Comparison of ENCODE assay signal across 22 mouse cellular contexts in genomic region chr2:80404770-80405169, GRCm38 (mm10). TPM values are rescaled to one million over a fixed set of nuclear protein-coding genes. Genes with fewer than 3 reads are reported as not detected.
DNase-seq lines count a peak whose midpoint lies in the region; ATAC-seq and TF ChIP-seq lines count a peak whose summit lies in the region.
"Had no signal": no experiment of that assay in that cellular context is flagged by ENCODE, and none has a peak within 500 bp of the region (broad histone marks: within the 10 kb centered on the region; RNA-seq: fewer than 3 reads in every experiment).

No protein-coding gene starts in this region.

- intact Hi-C loops in gastrocnemius, adult 2 months (cut with DNase I), result no loop called here

- H3K4me3 ChIP-seq in embryonic facial prominence, embryonic 14.5 days (ENCODE audit: low read depth, low read length), result no peak overlapping the region
- no peak overlapping the region for H3K4me3 ChIP-seq in limb, embryonic 13.5 days
- H3K4me3 ChIP-seq in gastrocnemius, adult 2 months, result no peak overlapping the region
- H3K4me3 ChIP-seq: heart, embryonic 15.5 days; hindbrain, embryonic 15.5 days; liver, embryonic 15.5 days; stomach, embryonic 15.5 days had no signal

- H3K9ac ChIP-seq in embryonic facial prominence, embryonic 14.5 days (ENCODE audit: low read depth, low read length), result no peak overlapping the region
- H3K9ac ChIP-seq in limb, embryonic 13.5 days, result no peak overlapping the region
- H3K9ac ChIP-seq: heart, embryonic 15.5 days; hindbrain, embryonic 15.5 days; liver, embryonic 15.5 days; stomach, embryonic 15.5 days had no signal

- peak; percentile 18; the same call in 1 of the 2 replicates for ATAC-seq in embryonic facial prominence, embryonic 14.5 days (ENCODE audit: low read depth)
- 0 out of 2 replicates have a peak, but pooled peaks have one; percentile 54 for ATAC-seq in limb, embryonic 13.5 days (ENCODE audit: low FRiP score, low read depth)
- ATAC-seq: activated CD4-positive, CD25-positive, alpha-beta regulatory T cell, adult 4 months had no signal

- 11% methylated on average over 5 of the region's 5 CpGs for WGBS in embryonic facial prominence, embryonic 14.5 days
- WGBS in limb, embryonic 13.5 days, result 5% methylated on average over 5 of the region's 5 CpGs

- peak; percentile 66 for DNase-seq in embryo, embryonic 10 days (ENCODE audit: low spot score)
- DNase-seq in embryo, embryonic 9.5 days (ENCODE audit: extremely low spot score), result no peak
- DNase-seq in embryo, embryonic 10.5 days (ENCODE audit: low spot score), result peak; percentile 75
- peak; percentile 62 for DNase-seq in embryonic facial prominence, embryonic 14.5 days (ENCODE audit: low spot score)
- no peak for DNase-seq in frontal cortex, postnatal 25 days (ENCODE audit: low spot score in 2 of 2)
- DNase-seq in gastrocnemius, adult 2 months, result no peak
- DNase-seq in gastrocnemius, postnatal 4 days (ENCODE audit: low spot score in 2 of 2), result no peak
- DNase-seq: adrenal gland, postnatal 14 days; cerebellum, adult 11 months; cerebellum, postnatal 14 days; gastrocnemius, postnatal 14 days; heart, postnatal 4 days; kidney, adult 2 months; right cerebral cortex, adult 18-20 months had no signal

- H3K4me1 ChIP-seq in embryonic facial prominence, embryonic 14.5 days (ENCODE audit: control insufficient read depth, insufficient read depth, low read length), result peaks cover 22% of the 10 kb centered on the region
- peaks cover 36% of the 10 kb centered on the region for H3K4me1 ChIP-seq in limb, embryonic 13.5 days
- H3K4me1 ChIP-seq: heart, embryonic 15.5 days; hindbrain, embryonic 15.5 days; liver, embryonic 15.5 days; stomach, embryonic 15.5 days had no signal

- H3K36me3 ChIP-seq in embryonic facial prominence, embryonic 14.5 days (ENCODE audit: control insufficient read depth, insufficient read depth, low read length), result no peaks in the 10 kb centered on the region
- no peaks in the 10 kb centered on the region for H3K36me3 ChIP-seq in limb, embryonic 13.5 days
- H3K36me3 ChIP-seq: heart, embryonic 15.5 days; hindbrain, embryonic 15.5 days; liver, embryonic 15.5 days; stomach, embryonic 15.5 days had no signal

- peak overlapping the region; percentile 34; the same call in 1 of the 2 replicates for H3K27ac ChIP-seq in embryonic facial prominence, embryonic 14.5 days (replicated peaks; ENCODE audit: low read depth, low read length)
- H3K27ac ChIP-seq in limb, embryonic 13.5 days, result no peak overlapping the region
- H3K27ac ChIP-seq in gastrocnemius, adult 2 months, result no peak overlapping the region
- H3K27ac ChIP-seq: heart, embryonic 15.5 days; hindbrain, embryonic 15.5 days; liver, embryonic 15.5 days; macrophage; stomach, embryonic 15.5 days had no signal

- TF ChIP-seq CTCF in gastrocnemius, adult 2 months (IDR thresholded peaks at IDR 0.05), result no peak

- H3K27me3 ChIP-seq in embryonic facial prominence, embryonic 14.5 days (replicated peaks; ENCODE audit: control insufficient read depth, insufficient read depth, low read length), result no peaks in the 10 kb centered on the region
- H3K27me3 ChIP-seq in limb, embryonic 13.5 days, result peaks cover 50% of the 10 kb centered on the region
- H3K27me3 ChIP-seq: heart, embryonic 15.5 days; liver, embryonic 15.5 days; stomach, embryonic 15.5 days had no signal

- H3K9me3 ChIP-seq in embryonic facial prominence, embryonic 14.5 days (ENCODE audit: control insufficient read depth, low read length), result no peaks in the 10 kb centered on the region
- no peaks in the 10 kb centered on the region for H3K9me3 ChIP-seq in limb, embryonic 13.5 days
- H3K9me3 ChIP-seq: heart, embryonic 15.5 days; hindbrain, embryonic 15.5 days; liver, embryonic 15.5 days; stomach, embryonic 15.5 days had no signal

- H3K4me2 ChIP-seq in embryonic facial prominence, embryonic 14.5 days (ENCODE audit: low read depth, low read length), result peak overlapping the region; percentile 41
- H3K4me2 ChIP-seq in limb, embryonic 13.5 days (replicated peaks), result peak overlapping the region; percentile 37
- H3K4me2 ChIP-seq: heart, embryonic 15.5 days; hindbrain, embryonic 15.5 days; liver, embryonic 15.5 days; midbrain, embryonic 11.5 days; stomach, embryonic 15.5 days had no signal

RNA-seq across cellular contexts. Expression of gene Frzb, which starts 42.7 kb away (rescaled TPM):
- polyA plus RNA-seq in embryonic facial prominence, embryonic 14.5 days (2014; fragmentation: Nextera tagmentation; extraction: Ambion mirVana), result 22.3 and 23.5 TPM in 2 replicates
- polyA plus RNA-seq in limb, embryonic 13.5 days (2015; fragmentation: Nextera tagmentation; extraction: Ambion mirVana), result 19.5 and 25.2 TPM in 2 replicates
- 10 to 100 TPM in 1 of 2 experiments, 1 to 10 TPM in 1; 6.7 to 28.1 TPM for total RNA-seq in gastrocnemius, adult 2 months (2021)
- 10 to 100 TPM; 50.7 to 62.7 TPM for total RNA-seq in gastrocnemius, postnatal 4 days (2021)
- polyA plus RNA-seq: activated CD4-positive, CD25-positive, alpha-beta regulatory T cell, adult 4 months; macrophage had no signal

Comparison
In these comparisons a context has a peak if more than half of its experiments do, and no peak if none do; other contexts are left out.
1. DNase-seq: peak in embryo, embryonic 10 days (single experiment), embryo, embryonic 10.5 days (single experiment) and embryonic facial prominence, embryonic 14.5 days (single experiment); none in embryo, embryonic 9.5 days (single experiment), frontal cortex, postnatal 25 days (0 of 2), gastrocnemius, adult 2 months (single experiment) and gastrocnemius, postnatal 4 days (0 of 2).